Mouse (Mus musculus): ENCODE results near the gene Cdh23. TPM values are rescaled to one million over a fixed set of nuclear protein-coding genes. Genes with fewer than 3 reads are reported as not detected.

Gene Cdh23
- total RNA-seq, 1 experiment from 2014 or later: 0.84 TPM

GRCm38 (mm10) chr10:60371596-60372386, 324.5 kb downstream of the Cdh23 start:
- peak; percentile 46 to 70 for ATAC-seq (replicated peaks in 1 of 2; ENCODE audit: insufficient read depth in 1 of 2, low FRiP score in 2 of 2, low TSS enrichment in 1 of 2, low read depth in 1 of 2, poor library complexity in 2 of 2, severe bottlenecking in 2 of 2)

- ATAC-seq (replicated peaks in 1 of 2; ENCODE audit: insufficient read depth in 1 of 2, low FRiP score in 2 of 2, low TSS enrichment in 1 of 2, low read depth in 1 of 2, poor library complexity in 2 of 2, severe bottlenecking in 2 of 2): peak; percentile 13 to 25; a peak in 3 of 4 replicates
These were observed 325.7 kb downstream of the Cdh23 start for GRCm38 (mm10) chr10:60370601-60371061.

GRCm38 (mm10) chr10:60370098-60370497, 326.2 kb downstream of the Cdh23 start:
- ATAC-seq (replicated peaks in 1 of 2; ENCODE audit: insufficient read depth in 1 of 2, low FRiP score in 2 of 2, low TSS enrichment in 1 of 2, low read depth in 1 of 2, poor library complexity in 2 of 2, severe bottlenecking in 2 of 2): no peak

GRCm38 (mm10) chr10:60369405-60369804, 326.9 kb downstream of the Cdh23 start:
- peak in 1 of 2 experiments; percentile 25; a peak in 1 of 4 replicates for ATAC-seq (replicated peaks in 1 of 2; ENCODE audit: insufficient read depth in 1 of 2, low FRiP score in 2 of 2, low TSS enrichment in 1 of 2, low read depth in 1 of 2, poor library complexity in 2 of 2, severe bottlenecking in 2 of 2)

GRCm38 (mm10) chr10:60367904-60368303, 328.4 kb downstream of the Cdh23 start:
- no peak for ATAC-seq (replicated peaks in 1 of 2; ENCODE audit: insufficient read depth in 1 of 2, low FRiP score in 2 of 2, low TSS enrichment in 1 of 2, low read depth in 1 of 2, poor library complexity in 2 of 2, severe bottlenecking in 2 of 2)

GRCm38 (mm10) chr10:60367145-60367544, 329.1 kb downstream of the Cdh23 start:
- peak in 1 of 2 experiments; percentile 13; a peak in 1 of 4 replicates for ATAC-seq (replicated peaks in 1 of 2; ENCODE audit: insufficient read depth in 1 of 2, low FRiP score in 2 of 2, low TSS enrichment in 1 of 2, low read depth in 1 of 2, poor library complexity in 2 of 2, severe bottlenecking in 2 of 2)

- ATAC-seq (replicated peaks in 1 of 2; ENCODE audit: insufficient read depth in 1 of 2, low FRiP score in 2 of 2, low TSS enrichment in 1 of 2, low read depth in 1 of 2, poor library complexity in 2 of 2, severe bottlenecking in 2 of 2): no peak
These were observed 332.9 kb downstream of the Cdh23 start for GRCm38 (mm10) chr10:60363426-60363825.

GRCm38 (mm10) chr10:60362310-60362628, 334.0 kb downstream of the Cdh23 start:
- ATAC-seq (replicated peaks in 1 of 2; ENCODE audit: insufficient read depth in 1 of 2, low FRiP score in 2 of 2, low TSS enrichment in 1 of 2, low read depth in 1 of 2, poor library complexity in 2 of 2, severe bottlenecking in 2 of 2): no peak

- ATAC-seq (replicated peaks in 1 of 2; ENCODE audit: insufficient read depth in 1 of 2, low FRiP score in 2 of 2, low TSS enrichment in 1 of 2, low read depth in 1 of 2, poor library complexity in 2 of 2, severe bottlenecking in 2 of 2): no peak
These were observed 334.5 kb downstream of the Cdh23 start for GRCm38 (mm10) chr10:60361615-60362309.

GRCm38 (mm10) chr10:60358776-60359175, 337.5 kb downstream of the Cdh23 start:
- no peak for ATAC-seq (replicated peaks in 1 of 2; ENCODE audit: insufficient read depth in 1 of 2, low FRiP score in 2 of 2, low TSS enrichment in 1 of 2, low read depth in 1 of 2, poor library complexity in 2 of 2, severe bottlenecking in 2 of 2)

GRCm38 (mm10) chr10:60357901-60358300, 338.4 kb downstream of the Cdh23 start:
- no peak for ATAC-seq (replicated peaks in 1 of 2; ENCODE audit: insufficient read depth in 1 of 2, low FRiP score in 2 of 2, low TSS enrichment in 1 of 2, low read depth in 1 of 2, poor library complexity in 2 of 2, severe bottlenecking in 2 of 2)

- no peak for ATAC-seq (replicated peaks in 1 of 2; ENCODE audit: insufficient read depth in 1 of 2, low FRiP score in 2 of 2, low TSS enrichment in 1 of 2, low read depth in 1 of 2, poor library complexity in 2 of 2, severe bottlenecking in 2 of 2)
These were observed 338.8 kb downstream of the Cdh23 start for GRCm38 (mm10) chr10:60357441-60357840.

- no peak for ATAC-seq (replicated peaks in 1 of 2; ENCODE audit: insufficient read depth in 1 of 2, low FRiP score in 2 of 2, low TSS enrichment in 1 of 2, low read depth in 1 of 2, poor library complexity in 2 of 2, severe bottlenecking in 2 of 2)
These were observed 341.2 kb downstream of the Cdh23 start for GRCm38 (mm10) chr10:60354881-60355677.

GRCm38 (mm10) chr10:60354003-60354325, 342.3 kb downstream of the Cdh23 start:
- no peak for ATAC-seq (replicated peaks in 1 of 2; ENCODE audit: insufficient read depth in 1 of 2, low FRiP score in 2 of 2, low TSS enrichment in 1 of 2, low read depth in 1 of 2, poor library complexity in 2 of 2, severe bottlenecking in 2 of 2)

GRCm38 (mm10) chr10:60353241-60354002, 342.9 kb downstream of the Cdh23 start:
- ATAC-seq (replicated peaks in 1 of 2; ENCODE audit: insufficient read depth in 1 of 2, low FRiP score in 2 of 2, low TSS enrichment in 1 of 2, low read depth in 1 of 2, poor library complexity in 2 of 2, severe bottlenecking in 2 of 2): no peak

GRCm38 (mm10) chr10:60351761-60352455, 344.4 kb downstream of the Cdh23 start:
- ATAC-seq (replicated peaks in 1 of 2; ENCODE audit: insufficient read depth in 1 of 2, low FRiP score in 2 of 2, low TSS enrichment in 1 of 2, low read depth in 1 of 2, poor library complexity in 2 of 2, severe bottlenecking in 2 of 2): peak; percentile 17 to 30; a peak in 2 of 4 replicates

- no peak for ATAC-seq (replicated peaks in 1 of 2; ENCODE audit: insufficient read depth in 1 of 2, low FRiP score in 2 of 2, low TSS enrichment in 1 of 2, low read depth in 1 of 2, poor library complexity in 2 of 2, severe bottlenecking in 2 of 2)
These were observed 345.0 kb downstream of the Cdh23 start for GRCm38 (mm10) chr10:60351248-60351647.

All from hematopoietic stem cell, adult 5-6 weeks (primary cell).